Mouse (Mus musculus): ENCODE data around the gene Gm11549.

Gene Gm11549

GRCm38 (mm10) chr3:36516196-36516595, 5.4 kb downstream of the Gm11549 start:
- peak in 1 of 2 experiments; percentile 35 for DNase-seq (ENCODE audit: low spot score in 2 of 2)

DNA sequence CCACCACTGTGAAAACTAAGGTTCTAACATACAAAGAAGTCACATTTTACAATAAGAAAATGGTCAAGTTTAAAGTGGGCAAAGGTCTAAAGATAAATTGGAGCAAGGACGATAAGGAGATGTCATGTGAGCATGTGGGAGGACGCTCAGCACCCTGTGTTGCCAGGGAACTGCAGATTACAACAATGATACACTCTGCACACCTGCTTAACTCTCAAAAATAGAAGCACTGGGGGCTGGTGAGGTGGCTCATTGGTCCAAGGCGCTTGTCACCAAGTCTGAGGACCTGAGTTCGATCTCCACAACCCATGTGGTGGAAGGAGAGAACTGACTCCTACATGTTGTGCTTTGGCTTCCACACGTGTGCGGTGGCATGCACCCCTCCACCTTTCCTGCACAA, 10.1 kb downstream of the Gm11549 start:
- no peak for DNase-seq (ENCODE audit: low spot score in 2 of 2)

DNA sequence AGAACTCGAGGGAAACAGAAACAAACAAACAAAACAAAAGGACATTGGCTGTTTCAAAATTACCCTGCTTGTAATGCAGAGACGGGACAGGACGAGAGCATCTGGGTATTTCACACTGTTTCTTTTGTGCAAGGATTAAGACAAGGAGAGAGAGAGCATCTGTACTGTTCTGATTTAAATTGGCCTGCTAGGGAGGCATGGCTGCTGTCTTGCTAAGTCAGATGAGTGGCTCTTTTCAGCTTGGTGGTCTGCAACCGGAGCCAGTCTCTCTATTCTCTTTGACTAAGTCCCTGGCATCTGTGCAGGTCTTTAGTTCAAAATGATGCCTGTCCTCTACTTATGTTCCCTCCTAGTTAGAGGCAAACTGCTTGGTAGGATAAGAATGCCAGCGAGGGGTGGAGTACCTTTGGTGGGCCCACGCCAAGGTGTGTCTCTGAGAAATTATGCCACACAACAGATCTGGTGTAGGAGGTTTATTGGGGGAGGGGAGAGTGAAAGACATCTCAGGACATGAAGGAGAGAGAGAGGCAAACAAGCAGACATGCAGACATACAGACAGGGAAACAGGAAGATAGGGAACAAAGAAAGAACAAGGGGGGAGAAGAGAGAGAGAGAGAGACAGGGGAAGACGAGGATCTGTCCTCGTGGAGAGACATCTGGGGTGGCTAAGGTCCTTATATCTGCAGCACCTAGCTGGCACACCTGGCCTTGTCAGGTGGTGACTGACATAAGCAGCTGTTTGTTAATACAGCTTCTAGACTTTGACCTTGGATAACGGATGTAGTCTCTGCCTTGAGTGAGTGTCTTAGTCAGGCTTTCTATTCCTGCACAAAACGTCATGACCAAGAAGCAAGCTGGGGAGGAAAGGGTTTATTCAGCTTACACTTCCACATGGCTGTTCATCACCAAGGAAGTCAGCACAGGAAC, 15.5 kb downstream of the Gm11549 start:
- DNase-seq (ENCODE audit: low spot score in 2 of 2) = no peak

- no peak for DNase-seq (ENCODE audit: low spot score in 2 of 2)
Measured at GRCm38 (mm10) chr3:36505306-36505705, 16.3 kb downstream of the Gm11549 start.

GRCm38 (mm10) chr3:36501546-36501945, 20.1 kb downstream of the Gm11549 start:
- no peak for DNase-seq (ENCODE audit: low spot score in 2 of 2)

DNA sequence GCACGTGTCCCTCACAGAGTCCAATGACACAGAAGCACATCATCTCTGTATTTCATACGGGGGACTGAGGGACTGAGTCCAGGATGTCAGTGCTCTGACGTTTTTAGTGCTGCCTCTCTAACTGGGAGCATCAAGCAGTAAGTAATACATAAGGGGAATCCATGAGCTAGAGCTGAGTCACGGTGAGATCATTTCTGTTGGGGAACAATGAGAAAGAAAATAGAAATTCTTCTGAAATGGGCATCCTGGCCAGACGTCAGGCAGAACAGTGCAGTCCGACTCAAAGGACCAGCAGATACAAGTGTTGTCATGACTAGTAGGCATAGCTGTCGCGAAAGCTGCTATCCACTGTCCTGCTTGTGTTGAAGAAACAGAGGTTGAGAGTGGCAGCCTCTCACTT, 20.6 kb downstream of the Gm11549 start:
- DNase-seq (ENCODE audit: low spot score in 2 of 2) = no peak

GRCm38 (mm10) chr3:36499418-36499817, 22.2 kb downstream of the Gm11549 start:
- DNase-seq (ENCODE audit: low spot score in 2 of 2) = no peak

- DNase-seq (ENCODE audit: low spot score in 2 of 2) = no peak
Measured at GRCm38 (mm10) chr3:36498224-36498623, 23.4 kb downstream of the Gm11549 start.

GRCm38 (mm10) chr3:36496746-36497145, 24.9 kb downstream of the Gm11549 start:
- peak; percentile 45 to 74 for DNase-seq (ENCODE audit: low spot score in 2 of 2)

DNA sequence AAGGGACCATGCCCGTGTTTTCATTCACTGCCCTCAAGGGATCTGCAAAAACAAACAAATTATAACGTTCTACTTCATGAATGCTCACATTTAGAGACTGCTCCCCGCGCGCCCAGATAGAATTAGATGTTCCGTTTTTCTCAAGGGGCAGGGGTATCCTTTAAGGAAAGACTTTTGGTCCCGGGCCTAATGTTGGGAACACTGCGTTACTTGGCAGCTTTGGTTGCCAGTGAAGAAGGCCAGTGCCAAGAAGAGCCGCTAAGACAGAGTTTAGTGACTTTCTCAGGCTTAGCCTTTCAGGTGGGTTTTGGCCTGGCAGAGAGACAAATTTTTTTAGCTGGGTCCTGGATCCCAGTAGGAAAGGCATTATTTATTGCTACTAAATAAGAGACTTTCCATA, 25.3 kb downstream of the Gm11549 start:
- no peak for DNase-seq (ENCODE audit: low spot score in 2 of 2)

DNA sequence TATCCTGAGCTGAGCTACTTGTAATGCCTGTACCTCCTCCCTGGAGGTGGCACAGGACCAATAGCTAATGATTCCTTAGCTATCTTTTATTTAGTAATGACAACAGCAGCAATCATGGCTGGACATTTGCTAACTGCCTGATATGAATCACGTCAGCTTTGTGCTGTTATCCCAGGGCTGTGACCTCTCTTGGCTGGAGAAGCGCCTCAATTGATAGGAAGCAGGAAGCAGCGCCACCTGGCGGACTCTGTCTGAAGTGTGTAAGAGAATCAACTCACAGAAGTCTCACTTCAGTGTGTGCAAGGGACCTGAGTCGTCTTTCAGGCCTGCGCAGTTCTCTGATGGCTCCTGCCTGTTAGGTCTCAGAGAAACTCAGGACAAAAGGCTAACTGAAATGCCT, 26.2 kb downstream of the Gm11549 start:
- peak; percentile 67 to 82 for DNase-seq (ENCODE audit: low spot score in 2 of 2)

- no peak for DNase-seq (ENCODE audit: low spot score in 2 of 2)
Measured at GRCm38 (mm10) chr3:36494613-36495012, 27.0 kb downstream of the Gm11549 start.

GRCm38 (mm10) chr3:36493641-36494283, 27.9 kb downstream of the Gm11549 start:
- no peak for DNase-seq (ENCODE audit: low spot score in 2 of 2)

DNA sequence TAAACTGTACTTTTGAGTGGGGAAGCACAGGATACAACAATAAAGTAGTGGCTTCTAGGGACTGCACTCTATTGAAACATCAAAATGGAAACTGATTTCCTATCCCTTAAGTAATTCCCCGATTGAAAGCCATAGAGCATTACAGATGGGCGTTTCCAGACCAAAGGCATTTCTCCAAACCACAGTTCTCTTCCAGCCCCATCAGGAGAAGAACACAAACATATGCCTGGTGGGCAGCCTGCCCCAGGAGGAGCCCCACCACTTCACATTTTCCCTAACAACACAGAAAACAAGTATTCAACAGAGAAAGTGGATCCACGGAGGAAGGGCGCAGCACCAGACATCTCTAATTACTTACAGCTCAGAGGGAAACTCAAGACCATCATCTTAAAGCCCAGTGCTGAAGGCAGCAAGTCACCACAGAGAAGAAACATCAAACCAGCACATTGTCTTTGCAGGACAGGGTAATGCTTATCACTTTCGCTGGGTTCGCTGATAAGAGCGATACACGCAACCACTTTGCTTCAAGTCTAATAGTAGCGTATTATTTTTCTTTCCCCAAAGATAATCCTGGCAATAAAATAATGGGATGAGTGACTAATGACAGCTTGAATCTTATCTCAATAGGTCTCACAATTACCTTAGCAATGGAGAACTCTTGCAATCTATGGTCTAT, 28.8 kb downstream of the Gm11549 start:
- no peak for DNase-seq (ENCODE audit: low spot score in 2 of 2)

- DNase-seq (ENCODE audit: low spot score in 2 of 2) = no peak
Measured at GRCm38 (mm10) chr3:36491535-36491934, 30.1 kb downstream of the Gm11549 start.

GRCm38 (mm10) chr3:36489590-36489910, 32.1 kb downstream of the Gm11549 start:
- no peak for DNase-seq (ENCODE audit: low spot score in 2 of 2)

DNA sequence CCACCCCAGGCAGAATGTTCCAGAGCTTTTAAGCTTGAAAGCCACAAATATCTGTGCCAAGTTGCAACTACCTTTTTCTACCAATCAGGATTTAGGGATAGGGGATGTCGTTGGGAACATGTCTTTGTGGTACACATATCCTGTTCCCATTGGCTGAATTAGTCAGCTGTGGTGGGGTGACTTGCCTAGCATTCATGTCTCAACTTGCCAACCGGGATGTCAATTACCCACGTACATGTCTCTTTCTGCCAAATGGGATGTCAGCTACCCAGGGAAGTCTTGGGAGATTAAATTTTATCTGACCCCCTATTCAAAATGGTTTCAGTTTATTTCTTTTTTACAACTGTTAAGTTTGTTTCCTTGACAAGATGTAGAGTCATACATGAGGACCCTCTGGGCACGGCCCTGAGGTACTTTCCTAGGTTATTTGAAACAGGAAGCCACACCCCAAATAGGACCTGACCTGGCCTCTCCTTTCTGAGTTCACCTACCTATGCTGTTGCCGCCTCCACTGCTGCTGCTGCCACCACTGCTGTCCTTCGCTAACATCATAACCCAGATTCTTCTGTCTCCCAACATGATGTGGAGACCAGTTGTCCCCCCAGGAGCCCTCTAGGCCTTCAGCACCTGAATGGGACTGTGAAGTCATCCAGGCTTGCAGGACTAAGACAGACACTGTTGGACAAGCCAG, 32.6 kb downstream of the Gm11549 start:
- no peak for DNase-seq (ENCODE audit: low spot score in 2 of 2)

DNA sequence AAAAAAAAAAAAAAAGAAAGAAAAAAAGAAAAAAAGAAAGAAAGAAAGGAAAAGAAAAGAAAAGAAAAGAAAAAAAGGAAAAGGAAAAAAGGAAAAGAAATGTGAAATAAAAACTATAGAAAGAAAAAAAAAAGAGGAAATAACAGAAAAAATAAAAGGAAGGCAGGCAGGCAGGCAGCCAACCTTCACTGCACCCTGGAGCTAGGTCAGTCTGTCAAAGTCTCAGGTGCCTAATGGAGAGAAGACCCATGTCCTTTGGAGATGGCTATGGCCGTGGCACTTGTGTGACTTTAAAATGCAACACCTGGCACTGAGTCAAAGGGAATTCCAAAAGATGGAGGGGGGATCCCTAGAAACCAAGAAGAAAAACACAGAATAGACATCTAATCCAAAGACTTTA, 33.2 kb downstream of the Gm11549 start:
- DNase-seq (ENCODE audit: low spot score in 2 of 2) = no peak

DNA sequence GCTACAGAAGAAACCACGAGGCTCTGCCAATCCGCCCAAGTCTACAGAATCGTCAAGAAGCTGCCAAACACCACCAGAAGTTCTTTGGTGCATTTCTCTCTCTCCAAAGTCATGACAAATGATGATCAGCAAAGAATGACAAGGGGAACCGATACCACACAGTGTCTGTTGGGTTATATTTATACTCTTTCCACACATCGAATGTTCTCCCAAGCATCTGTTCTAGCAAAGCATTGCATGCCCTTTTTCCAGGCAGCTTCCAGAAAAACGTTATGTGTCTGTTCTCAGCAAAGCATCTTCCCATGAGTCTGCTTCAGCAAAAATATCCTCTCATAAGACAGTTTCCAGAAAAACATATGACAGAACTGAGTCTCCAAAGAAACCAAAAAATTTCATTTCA, 34.7 kb downstream of the Gm11549 start:
- no peak for DNase-seq (ENCODE audit: low spot score in 2 of 2)

GRCm38 (mm10) chr3:36486176-36486575, 35.4 kb downstream of the Gm11549 start:
- no peak for DNase-seq (ENCODE audit: low spot score in 2 of 2)

- no peak for DNase-seq (ENCODE audit: low spot score in 2 of 2)
Measured at GRCm38 (mm10) chr3:36484292-36484691, 37.3 kb downstream of the Gm11549 start.

DNA sequence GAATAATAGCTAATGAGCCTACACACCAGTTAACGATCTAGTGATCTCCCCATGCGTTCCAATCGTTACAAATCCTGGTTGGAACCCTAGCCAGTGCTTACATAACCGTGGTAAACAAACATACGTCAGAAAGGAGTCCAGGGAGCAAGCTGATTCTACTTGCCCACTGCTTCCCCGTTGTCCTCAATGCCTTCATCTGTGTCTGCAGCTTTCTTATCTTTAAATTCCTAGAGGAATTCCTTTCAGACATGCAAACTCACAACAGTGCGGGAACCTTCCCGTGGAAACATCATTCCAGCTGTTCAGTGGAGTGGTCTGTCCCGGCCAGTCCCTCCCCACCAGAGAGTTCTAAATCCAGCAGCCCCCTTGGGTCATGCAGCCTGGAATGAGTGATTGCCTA, 38.7 kb downstream of the Gm11549 start:
- DNase-seq (ENCODE audit: low spot score in 2 of 2) = no peak
